Mouse (Mus musculus) heart, postnatal 0 days (tissue): ENCODE measurements at regions not wholly inside any gene's neighbourhood (a gene's known extent, or its start where the extent isn't known, plus 50 kb on each side); places are given as distances from the start of the nearest gene placed in this dataset.

Experiments
- ATAC-seq: fragments of 200-750 bp; cut with Nextera tagmentation; 2 replicates; pipeline ENCODE4 v1.8.0; 2017; ENCODE audit warnings: low read depth, moderate number of reproducible peaks, moderate library complexity; ENCODE audit not compliant: insufficient read depth
- DNase-seq: peaks from one replicate; pipeline ENCODE4 v3.0.0-alpha.2; 2016; ENCODE audit warnings: low spot score
- H3K27ac ChIP-seq: fragments of 300-500 bp; sonication (generic); 2 replicates; pipeline ENCODE4 v1.5.1; 2014; ENCODE audit warnings: low read depth, mild to moderate bottlenecking
- H3K27me3 ChIP-seq: fragments of 300-500 bp; sonication (generic); 2 replicates; pipeline ENCODE4 v1.6.1; 2014; ENCODE audit warnings: low read length, mixed read lengths; ENCODE audit not compliant: control insufficient read depth, insufficient read depth
- H3K36me3 ChIP-seq: fragments of 300-500 bp; sonication (generic); replicated peaks from 2 replicates; pipeline ENCODE4 v1.6.1; 2014; ENCODE audit warnings: low read length, mixed read lengths; ENCODE audit not compliant: control insufficient read depth, insufficient read depth
- H3K4me1 ChIP-seq: fragments of 300-500 bp; sonication (generic); 2 replicates; pipeline ENCODE4 v1.6.1; 2014; ENCODE audit warnings: antibody characterized with exemption; ENCODE audit not compliant: control insufficient read depth, insufficient read depth
- H3K4me2 ChIP-seq: fragments of 300-500 bp; sonication (generic); 2 replicates; pipeline ENCODE4 v1.6.1; 2014; ENCODE audit warnings: low read depth, mild to moderate bottlenecking, low read length, moderate library complexity
- H3K4me3 ChIP-seq: fragments of 300-500 bp; sonication (generic); 2 replicates; pipeline ENCODE4 v1.5.1; 2014; ENCODE audit warnings: low read depth, low read length
- H3K9ac ChIP-seq: fragments of 300-500 bp; sonication (generic); replicated peaks from 2 replicates; pipeline ENCODE4 v1.6.1; 2014; ENCODE audit warnings: low read depth, low read length, mixed read lengths
- H3K9me3 ChIP-seq: fragments of 300-500 bp; sonication (generic); replicated peaks from 2 replicates; pipeline ENCODE4 v1.6.1; 2016; ENCODE audit warnings: low read length; ENCODE audit not compliant: control insufficient read depth
- CTCF ChIP-seq: IDR thresholded peaks from 2 replicates; pipeline ENCODE4 v1.5.1; 2016; ENCODE audit warnings: antibody characterized with exemption, control low read depth, low read depth
- EP300 ChIP-seq: IDR thresholded peaks from 2 replicates; pipeline ENCODE4 v1.6.1; 2016; ENCODE audit warnings: antibody characterized with exemption, low read depth
- WGBS: fragments of 180-500 bp; shearing (Covaris S2); extraction: QIAGEN DNeasy Blood & Tissue Kit; methylation state at CpG from one replicate; pipeline ENCODE4 v1.1.7; 2014; 5-methylcytosine and 5-hydroxymethylcytosine counted together

DNA sequence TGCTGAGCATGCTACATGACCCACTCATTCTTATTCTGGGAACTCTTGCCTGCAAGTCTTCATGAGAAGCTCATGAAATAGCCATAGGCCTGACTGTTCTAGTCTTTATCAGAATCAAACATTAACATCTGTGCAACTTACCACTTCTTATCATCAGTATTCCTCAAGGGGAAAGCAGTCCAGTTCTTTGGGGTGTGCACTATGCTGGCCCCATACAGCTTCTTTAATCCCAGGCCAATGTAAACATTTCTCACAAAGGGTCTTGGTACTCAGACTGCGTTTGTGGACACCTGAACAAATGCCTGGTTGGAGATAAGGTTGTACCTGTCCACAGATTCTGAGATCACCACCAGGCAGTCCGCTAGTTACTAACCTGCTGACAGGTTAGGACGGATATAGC, 51.3 kb downstream of the 3110018I06Rik start:
- no peak overlapping the region for H3K4me3 ChIP-seq
- no peak overlapping the region for H3K27ac ChIP-seq
- TF ChIP-seq CTCF (no peak), EP300 (no peak)
- H3K9ac ChIP-seq, result no peak overlapping the region
- DNase-seq, result no peak
- ATAC-seq, result no peak
- H3K36me3 ChIP-seq, result no peaks in the 10 kb centered on the region
- no peak overlapping the region for H3K4me2 ChIP-seq
- H3K4me1 ChIP-seq, result no peaks in the 10 kb centered on the region
- WGBS, result 32% methylated on average over 3 of the region's 3 CpGs
- no peaks in the 10 kb centered on the region for H3K9me3 ChIP-seq
- H3K27me3 ChIP-seq, result no peaks in the 10 kb centered on the region

DNA sequence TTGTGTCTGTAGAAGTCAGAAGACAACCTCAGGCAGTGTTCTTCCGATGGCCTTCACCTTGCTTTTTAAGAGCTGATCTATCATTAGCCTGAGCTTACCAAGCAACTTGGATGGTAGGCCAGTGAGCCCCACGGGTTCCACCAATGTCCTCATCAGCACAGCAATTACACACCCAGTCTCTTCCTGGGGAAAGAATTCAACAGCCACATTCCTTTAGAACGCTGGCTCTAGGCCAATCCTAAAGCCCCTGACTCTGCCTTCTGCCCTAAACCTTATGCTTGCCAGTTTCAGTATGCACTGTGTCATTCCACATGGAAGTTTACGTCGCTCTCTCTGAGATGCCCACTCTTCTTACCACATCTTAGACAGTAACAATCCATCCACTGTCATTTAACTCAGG, 52.8 kb downstream of the 3110018I06Rik start:
- Histone ChIP-seq H3K36me3 (no peaks in the 10 kb centered on the region), H3K4me3 (no peak overlapping the region), H3K27ac (no peak overlapping the region), H3K9ac (no peak overlapping the region), H3K4me2 (no peak overlapping the region), H3K9me3 (no peaks in the 10 kb centered on the region), H3K4me1 (no peaks in the 10 kb centered on the region), H3K27me3 (no peaks in the 10 kb centered on the region)
- ATAC-seq (no peak), DNase-seq (no peak)
- TF ChIP-seq CTCF (no peak), EP300 (no peak)
- 41% methylated on average over 5 of the region's 5 CpGs for WGBS

GRCm38 (mm10) chr12:107547194-107547885, 58.9 kb downstream of the 3110018I06Rik start:
- Histone ChIP-seq H3K36me3 (no peaks in the 10 kb centered on the region), H3K4me3 (no peak overlapping the region), H3K27me3 (no peaks in the 10 kb centered on the region), H3K9me3 (no peaks in the 10 kb centered on the region), H3K9ac (no peak overlapping the region), H3K4me2 (no peak overlapping the region), H3K27ac (no peak overlapping the region), H3K4me1 (no peaks in the 10 kb centered on the region)
- 43% methylated on average over 5 of the region's 5 CpGs for WGBS
- no peak for ATAC-seq
- DNase-seq, result no peak
- TF ChIP-seq CTCF, result no peak

GRCm38 (mm10) chr12:107547886-107548448, 59.5 kb downstream of the 3110018I06Rik start:
- Histone ChIP-seq H3K4me3 (no peak overlapping the region), H3K9ac (no peak overlapping the region), H3K27me3 (no peaks in the 10 kb centered on the region), H3K9me3 (no peaks in the 10 kb centered on the region), H3K27ac (no peak overlapping the region), H3K4me1 (no peaks in the 10 kb centered on the region), H3K36me3 (no peaks in the 10 kb centered on the region), H3K4me2 (no peak overlapping the region)
- DNase-seq (no peak), ATAC-seq (no peak; the same call in 1 of the 2 replicates)
- TF ChIP-seq EP300 (no peak), CTCF (no peak)
- 64% methylated on average over 3 of the region's 3 CpGs for WGBS

DNA sequence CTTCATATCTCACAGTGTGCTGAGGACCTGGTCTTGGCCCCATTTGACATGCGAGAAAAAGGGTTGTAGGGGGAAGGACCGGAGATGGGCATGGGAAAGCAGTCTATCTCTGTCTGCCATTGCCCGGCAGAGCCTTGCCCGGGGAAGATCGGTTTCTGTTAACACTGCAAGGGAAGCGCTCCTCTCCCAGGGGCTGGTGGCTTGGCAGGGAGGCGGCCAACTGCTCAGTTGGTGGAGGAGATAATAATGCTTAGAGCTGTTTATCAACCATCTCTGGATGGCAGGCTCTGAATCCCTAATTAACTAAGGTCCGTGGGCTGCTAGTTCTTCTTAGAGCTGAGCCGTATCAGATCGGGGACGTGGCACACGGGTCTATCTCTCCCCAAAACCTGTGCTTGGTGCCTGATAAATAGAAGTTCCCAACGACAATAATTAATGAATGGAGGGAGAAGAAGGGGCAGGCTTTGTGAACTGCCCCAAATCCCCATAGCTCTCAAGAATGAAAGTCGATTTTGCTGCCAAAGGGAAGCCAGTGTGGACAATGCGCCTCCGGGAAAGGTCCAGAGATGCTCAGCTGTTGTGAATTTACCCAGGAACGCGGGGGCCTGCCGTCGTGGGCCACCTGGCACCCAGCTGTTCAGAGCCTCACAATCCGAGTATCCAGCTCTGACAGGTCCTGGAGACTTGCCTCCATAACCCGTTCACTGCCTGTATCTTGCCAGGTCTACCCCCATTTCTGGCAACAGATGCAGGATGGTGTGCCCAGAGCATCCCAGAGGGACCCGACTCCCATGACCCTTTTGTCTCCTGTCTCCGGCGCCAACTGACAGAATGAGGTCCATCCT, 61.2 kb downstream of the 3110018I06Rik start:
- ATAC-seq, result no peak

More for the DNA sequence above, 61.2 kb downstream of the 3110018I06Rik start:
- Histone ChIP-seq H3K27me3 (no peaks in the 10 kb centered on the region), H3K9ac (no peak overlapping the region), H3K36me3 (no peaks in the 10 kb centered on the region), H3K9me3 (no peaks in the 10 kb centered on the region), H3K4me2 (no peak overlapping the region), H3K4me3 (no peak overlapping the region), H3K4me1 (no peaks in the 10 kb centered on the region), H3K27ac (no peak overlapping the region)
- TF ChIP-seq EP300, result no peak
- TF ChIP-seq CTCF, result no peak
- no peak for DNase-seq
- WGBS, result 72% methylated on average over 25 of the region's 25 CpGs
